Mouse (Mus musculus): Measurements from ENCODE around the gene Fads2. TPM values are rescaled to one million over a fixed set of nuclear protein-coding genes. Genes with fewer than 3 reads are reported as not detected.

The Fads2 gene
- polyA plus RNA-seq, 1 experiment from 2014 or later: 229 TPM

GRCm38 (mm10) chr19:10034785-10035447 lies 66.6 kb downstream of the Fads2 start:
- no peak overlapping the region for H3K9ac ChIP-seq
- H3K4me2 ChIP-seq: no peak overlapping the region
- WGBS: 61% methylated on average over 8 of the region's 8 CpGs
- peaks cover 6% of the 10 kb centered on the region; the same call in 1 of the 2 replicates for H3K4me1 ChIP-seq (replicated peaks)
- H3K4me3 ChIP-seq: no peak overlapping the region
- no peaks in the 10 kb centered on the region for H3K36me3 ChIP-seq
- no peaks in the 10 kb centered on the region for H3K27me3 ChIP-seq
- peak; percentile 67 for ATAC-seq (ENCODE audit: low FRiP score, low read depth)
- H3K9me3 ChIP-seq: no peaks in the 10 kb centered on the region
- no peak overlapping the region for H3K27ac ChIP-seq (replicated peaks)

GRCm38 (mm10) chr19:10034356-10034755 lies 67.2 kb downstream of the Fads2 start:
- ATAC-seq (ENCODE audit: low FRiP score, low read depth): no peak
- H3K9me3 ChIP-seq: no peaks in the 10 kb centered on the region
- H3K36me3 ChIP-seq: no peaks in the 10 kb centered on the region
- H3K4me1 ChIP-seq (replicated peaks): peaks cover 6% of the 10 kb centered on the region; the same call in 1 of the 2 replicates
- no peak overlapping the region for H3K4me3 ChIP-seq
- H3K4me2 ChIP-seq: no peak overlapping the region
- H3K27ac ChIP-seq (replicated peaks): no peak overlapping the region
- H3K27me3 ChIP-seq: no peaks in the 10 kb centered on the region
- 86% methylated on average over 5 of the region's 5 CpGs for WGBS
- no peak overlapping the region for H3K9ac ChIP-seq

- H3K4me1 ChIP-seq (replicated peaks): 0 out of 2 replicates have a peak, but pooled peaks cover 2% of the 10 kb centered on the region
- H3K9ac ChIP-seq: no peak overlapping the region
- 37% methylated on average over 8 of the region's 8 CpGs for WGBS
Observed at GRCm38 (mm10) chr19:10033211-10033973, 68.2 kb downstream of the Fads2 start.

GRCm38 (mm10) chr19:10029746-10030145 lies 71.8 kb downstream of the Fads2 start:
- no peak for ATAC-seq (ENCODE audit: low FRiP score, low read depth)
- Histone ChIP-seq H3K27ac (replicated peaks) (no peak overlapping the region), H3K4me3 (no peak overlapping the region), H3K36me3 (no peaks in the 10 kb centered on the region), H3K9me3 (no peaks in the 10 kb centered on the region), H3K4me1 (replicated peaks) (peaks cover 10% of the 10 kb centered on the region), H3K27me3 (no peaks in the 10 kb centered on the region), H3K4me2 (no peak overlapping the region), H3K9ac (no peak overlapping the region)
- WGBS: 95% methylated on average over 2 of the region's 2 CpGs

More at GRCm38 (mm10) chr19:10033211-10033973, 68.2 kb downstream of the Fads2 start:
- H3K4me3 ChIP-seq: no peak overlapping the region
- H3K9me3 ChIP-seq: no peaks in the 10 kb centered on the region
- ATAC-seq (ENCODE audit: low FRiP score, low read depth): peak; percentile 47; the same call in 1 of the 2 replicates
- no peak overlapping the region for H3K4me2 ChIP-seq
- H3K36me3 ChIP-seq: no peaks in the 10 kb centered on the region
- H3K27me3 ChIP-seq: no peaks in the 10 kb centered on the region
- no peak overlapping the region for H3K27ac ChIP-seq (replicated peaks)

GRCm38 (mm10) chr19:10025169-10025875 lies 76.2 kb downstream of the Fads2 start:
- Histone ChIP-seq H3K9ac (no peak overlapping the region), H3K27me3 (no peaks in the 10 kb centered on the region), H3K36me3 (no peaks in the 10 kb centered on the region), H3K27ac (replicated peaks) (peak overlapping the region; percentile 65), H3K9me3 (no peaks in the 10 kb centered on the region), H3K4me3 (no peak overlapping the region), H3K4me1 (replicated peaks) (peaks cover 15% of the 10 kb centered on the region), H3K4me2 (0 out of 2 replicates have a peak overlapping the region, but pooled peaks have one; percentile 3)
- peak; percentile 45; the same call in 1 of the 2 replicates for ATAC-seq (ENCODE audit: low FRiP score, low read depth)
- 24% methylated on average over 8 of the region's 8 CpGs for whole genome bisulfite sequencing

- WGBS: 70% methylated on average over 9 of the region's 9 CpGs
- Histone ChIP-seq H3K36me3 (no peaks in the 10 kb centered on the region), H3K9me3 (no peaks in the 10 kb centered on the region), H3K27me3 (no peaks in the 10 kb centered on the region), H3K4me2 (no peak overlapping the region), H3K4me1 (replicated peaks) (peaks cover 30% of the 10 kb centered on the region), H3K4me3 (no peak overlapping the region), H3K27ac (replicated peaks) (peak overlapping the region; percentile 20; the same call in 1 of the 2 replicates), H3K9ac (no peak overlapping the region)
- no peak for ATAC-seq (ENCODE audit: low FRiP score, low read depth)
Observed at GRCm38 (mm10) chr19:10023304-10023758, 78.2 kb downstream of the Fads2 start.

GRCm38 (mm10) chr19:10022414-10023303 lies 78.9 kb downstream of the Fads2 start:
- no peak overlapping the region for H3K9ac ChIP-seq

GRCm38 (mm10) chr19:10021981-10022380 lies 79.6 kb downstream of the Fads2 start:
- WGBS: 89% methylated on average over 2 of the region's 2 CpGs
- H3K4me1 ChIP-seq (replicated peaks): peaks cover 36% of the 10 kb centered on the region
- no peaks in the 10 kb centered on the region for H3K27me3 ChIP-seq
- no peak overlapping the region for H3K4me3 ChIP-seq
- no peaks in the 10 kb centered on the region for H3K36me3 ChIP-seq
- H3K9ac ChIP-seq: no peak overlapping the region
- no peak overlapping the region for H3K4me2 ChIP-seq
- no peak overlapping the region for H3K27ac ChIP-seq (replicated peaks)
- ATAC-seq (ENCODE audit: low FRiP score, low read depth): no peak
- no peaks in the 10 kb centered on the region for H3K9me3 ChIP-seq

More at GRCm38 (mm10) chr19:10022414-10023303, 78.9 kb downstream of the Fads2 start:
- Histone ChIP-seq H3K4me1 (replicated peaks) (peaks cover 35% of the 10 kb centered on the region), H3K4me3 (no peak overlapping the region), H3K9me3 (no peaks in the 10 kb centered on the region), H3K27me3 (no peaks in the 10 kb centered on the region), H3K36me3 (no peaks in the 10 kb centered on the region), H3K27ac (replicated peaks) (peak overlapping the region; percentile 20; the same call in 1 of the 2 replicates), H3K4me2 (no peak overlapping the region)
- no peak for ATAC-seq (ENCODE audit: low FRiP score, low read depth)
- WGBS: 58% methylated on average over 5 of the region's 5 CpGs

- Histone ChIP-seq H3K4me2 (peak overlapping the region; percentile 88), H3K4me3 (peak overlapping the region; percentile 61), H3K4me1 (replicated peaks) (peaks cover 28% of the 10 kb centered on the region), H3K9ac (no peak overlapping the region; the same call in 1 of the 2 replicates), H3K27ac (replicated peaks) (no peak overlapping the region), H3K9me3 (no peaks in the 10 kb centered on the region), H3K27me3 (no peaks in the 10 kb centered on the region), H3K36me3 (no peaks in the 10 kb centered on the region)
- ATAC-seq (ENCODE audit: low FRiP score, low read depth): no peak
- 72% methylated on average over 4 of the region's 4 CpGs for WGBS
Observed at GRCm38 (mm10) chr19:10019214-10019760, 82.3 kb downstream of the Fads2 start.

GRCm38 (mm10) chr19:10018527-10018818 lies 83.1 kb downstream of the Fads2 start:
- H3K9ac ChIP-seq: peak overlapping the region; percentile 72
- no peaks in the 10 kb centered on the region for H3K9me3 ChIP-seq
- peak overlapping the region; percentile 88 for H3K4me2 ChIP-seq
- no peaks in the 10 kb centered on the region for H3K27me3 ChIP-seq
- no peak for ATAC-seq (ENCODE audit: low FRiP score, low read depth)
- H3K4me3 ChIP-seq: peak overlapping the region; percentile 61
- no peaks in the 10 kb centered on the region for H3K36me3 ChIP-seq
- H3K4me1 ChIP-seq (replicated peaks): peaks cover 28% of the 10 kb centered on the region
- 4% methylated on average over 3 of the region's 3 CpGs for WGBS
- no peak overlapping the region for H3K27ac ChIP-seq (replicated peaks)
